Mouse (Mus musculus): ENCODE data around the gene Slc16a12.
A peak's percentile ranks its signal among the peaks of the same experiment; 100 is the strongest.
"Not testable (repeated sequence)": the region's sequence is repeated elsewhere in the genome, so short reads cannot be mapped to it uniquely, and the experiment has no call there.

Slc16a12 gene

GRCm38 (mm10) chr19:34673476-34673875 is 73.6 kb downstream of the Slc16a12 start:
- DNase-seq (ENCODE audit: low spot score in 2 of 2), result no peak

GRCm38 (mm10) chr19:34666127-34666526 is 81.0 kb downstream of the Slc16a12 start:
- DNase-seq (ENCODE audit: low spot score in 2 of 2), result peak in 1 of 2 experiments; percentile 58

GRCm38 (mm10) chr19:34662740-34663139 is 84.3 kb downstream of the Slc16a12 start:
- no peak for DNase-seq (ENCODE audit: low spot score in 2 of 2)

- DNase-seq (ENCODE audit: low spot score in 2 of 2), result no peak
Measured at GRCm38 (mm10) chr19:34662067-34662507, 85.0 kb downstream of the Slc16a12 start.

- DNase-seq (ENCODE audit: low spot score in 2 of 2), result no peak
Measured at GRCm38 (mm10) chr19:34656511-34657298, 90.4 kb downstream of the Slc16a12 start.

GRCm38 (mm10) chr19:34655227-34655805 is 91.8 kb downstream of the Slc16a12 start:
- no peak for DNase-seq (ENCODE audit: low spot score in 2 of 2)

GRCm38 (mm10) chr19:34650997-34651396 is 96.1 kb downstream of the Slc16a12 start:
- no peak for DNase-seq (ENCODE audit: low spot score in 2 of 2)

GRCm38 (mm10) chr19:34650276-34650675 is 96.8 kb downstream of the Slc16a12 start:
- DNase-seq (ENCODE audit: low spot score in 2 of 2), result no peak

- DNase-seq (ENCODE audit: low spot score in 2 of 2), result not testable (repeated sequence)
Measured at GRCm38 (mm10) chr19:34647630-34648029, 99.5 kb downstream of the Slc16a12 start.

- DNase-seq (ENCODE audit: low spot score in 2 of 2), result no peak
Measured at GRCm38 (mm10) chr19:34642616-34643015, 104.5 kb downstream of the Slc16a12 start.

GRCm38 (mm10) chr19:34640623-34641022 is 106.5 kb downstream of the Slc16a12 start, which contains the start of the genes Ifit1bl2 and Ifit1:
Gene Ifit1bl2 (minus strand): TSS chr19:34640743.
Gene Ifit1 (plus strand): TSS chr19:34640871.
- no peak for DNase-seq (ENCODE audit: low spot score in 2 of 2)

GRCm38 (mm10) chr19:34636933-34637557 is 110.0 kb downstream of the Slc16a12 start:
- peak in 1 of 2 experiments; percentile 55 for DNase-seq (ENCODE audit: low spot score in 2 of 2)

- DNase-seq (ENCODE audit: low spot score in 2 of 2), result no peak
Measured at GRCm38 (mm10) chr19:34633484-34633883, 113.6 kb downstream of the Slc16a12 start.

GRCm38 (mm10) chr19:34631487-34631886 is 115.6 kb downstream of the Slc16a12 start:
- no peak for DNase-seq (ENCODE audit: low spot score in 2 of 2)

- DNase-seq (ENCODE audit: low spot score in 2 of 2), result no peak
Measured at GRCm38 (mm10) chr19:34627496-34627895, 119.6 kb downstream of the Slc16a12 start.

GRCm38 (mm10) chr19:34624663-34625062 is 122.4 kb downstream of the Slc16a12 start:
- DNase-seq (ENCODE audit: low spot score in 2 of 2), result no peak

- DNase-seq (ENCODE audit: low spot score in 2 of 2), result no peak
Measured at GRCm38 (mm10) chr19:34623781-34624180, 123.3 kb downstream of the Slc16a12 start.

GRCm38 (mm10) chr19:34620871-34621270 is 126.2 kb downstream of the Slc16a12 start:
- DNase-seq (ENCODE audit: low spot score in 2 of 2), result no peak
